Mouse (Mus musculus): ENCODE results near the gene Btbd11.

Gene Btbd11

DNA sequence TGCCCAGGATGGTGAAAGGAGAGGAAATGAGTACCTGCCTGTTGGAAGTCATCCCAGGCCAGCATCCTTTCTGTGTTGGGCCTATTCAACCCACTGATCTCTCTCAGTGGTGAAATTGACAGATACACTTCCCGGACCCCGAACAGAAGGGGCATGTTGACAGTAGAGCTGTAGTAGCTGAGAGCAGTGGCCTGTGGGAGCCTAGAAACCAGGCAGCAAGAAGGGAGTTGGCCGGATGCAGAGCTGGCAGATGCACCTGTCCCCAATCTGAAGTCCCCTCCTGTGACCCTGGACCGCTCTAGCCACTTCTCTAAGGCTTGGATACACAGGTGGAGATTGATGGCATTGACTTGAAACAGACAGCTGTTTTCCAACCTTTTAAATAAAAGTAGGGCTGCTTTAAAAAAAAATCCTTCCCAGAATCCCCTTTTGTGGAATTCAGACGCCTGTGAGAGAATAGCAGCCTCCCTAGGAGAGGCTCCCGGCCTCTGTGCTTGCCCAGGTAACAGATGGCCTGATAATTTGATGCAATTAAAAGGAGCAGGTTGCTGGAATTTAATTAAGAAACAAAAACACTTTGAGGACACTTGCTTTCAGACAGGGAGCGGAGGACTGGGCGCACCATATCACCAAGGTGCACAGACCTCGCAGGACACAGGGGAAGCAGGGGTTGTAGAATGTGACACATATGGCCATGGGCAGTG is 89.2 kb downstream of the Btbd11 start:
- no peak for DNase-seq (ENCODE audit: low read depth, low spot score)

DNA sequence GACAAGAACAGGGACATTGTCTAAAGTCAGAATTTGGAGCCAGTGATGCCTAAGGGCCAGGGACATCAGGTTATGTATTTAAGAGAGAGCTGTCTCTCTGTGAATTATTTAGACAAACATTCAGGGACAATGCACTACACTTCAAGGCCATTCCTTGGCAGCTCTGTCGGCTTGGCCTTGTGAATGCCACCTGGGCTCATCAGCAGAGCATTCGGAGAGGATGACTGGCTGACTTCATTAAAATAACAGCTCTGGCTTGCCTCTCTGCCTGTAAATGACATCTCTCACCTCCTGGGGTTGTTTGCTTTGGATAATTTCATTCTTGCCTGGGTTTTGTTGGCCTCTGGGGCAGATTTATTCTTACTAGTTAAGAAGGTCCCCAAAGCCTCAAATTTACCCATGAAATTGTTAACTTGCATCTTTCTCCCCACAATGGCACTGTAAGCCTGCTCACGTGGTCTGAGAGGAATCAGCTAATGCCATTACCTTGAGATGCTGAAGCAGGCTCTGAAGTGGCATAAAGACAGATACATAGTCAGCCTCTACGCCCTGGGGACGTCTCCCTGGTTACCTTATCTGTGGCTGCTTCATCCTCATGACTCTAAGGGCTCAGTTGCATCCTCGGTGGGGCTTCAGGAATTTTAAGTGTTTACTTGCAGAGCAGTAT is 93.5 kb downstream of the Btbd11 start:
- no peak for DNase-seq (ENCODE audit: low read depth, low spot score)

DNA sequence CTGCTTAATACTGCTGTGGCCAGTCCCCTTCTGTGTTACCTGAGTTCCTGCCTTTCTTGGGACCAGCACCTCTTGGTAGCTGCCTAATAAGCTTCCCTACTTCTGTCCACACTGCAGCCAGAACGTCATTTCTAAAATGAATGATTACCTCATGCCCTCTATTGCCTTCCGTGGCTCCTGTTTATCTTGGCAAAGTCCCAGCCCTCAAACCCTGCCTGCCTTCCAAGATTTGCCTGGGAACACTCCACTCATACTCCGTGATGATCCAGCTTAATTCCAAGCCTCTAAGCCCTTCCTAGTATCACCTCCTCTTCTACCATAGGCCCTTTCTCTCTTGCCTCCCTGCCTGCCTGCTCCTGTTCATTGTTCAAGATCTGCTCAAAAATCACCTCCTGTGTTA is 94.5 kb downstream of the Btbd11 start:
- DNase-seq (ENCODE audit: low read depth, low spot score): no peak

DNA sequence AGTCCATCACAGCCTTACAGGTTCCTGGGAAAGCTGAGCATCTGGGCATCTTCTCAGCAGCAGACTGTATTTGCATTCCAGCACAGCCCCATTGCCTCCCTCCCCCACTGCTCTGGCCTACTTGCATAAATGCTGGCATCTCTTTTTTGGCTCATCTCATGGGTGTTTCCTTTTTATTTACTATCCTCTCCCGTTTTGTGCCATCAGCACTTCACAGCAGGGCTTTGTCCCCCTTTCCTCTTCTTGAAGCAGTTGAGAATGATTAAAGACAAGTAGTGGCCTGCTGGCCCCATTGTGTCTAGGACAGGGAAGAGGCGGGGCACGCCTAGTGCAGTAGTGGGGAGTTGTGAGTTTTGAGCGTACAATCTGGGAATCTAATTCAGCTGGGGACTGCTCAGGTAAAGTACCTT is 95.5 kb downstream of the Btbd11 start:
- DNase-seq (ENCODE audit: low read depth, low spot score): no peak

DNA sequence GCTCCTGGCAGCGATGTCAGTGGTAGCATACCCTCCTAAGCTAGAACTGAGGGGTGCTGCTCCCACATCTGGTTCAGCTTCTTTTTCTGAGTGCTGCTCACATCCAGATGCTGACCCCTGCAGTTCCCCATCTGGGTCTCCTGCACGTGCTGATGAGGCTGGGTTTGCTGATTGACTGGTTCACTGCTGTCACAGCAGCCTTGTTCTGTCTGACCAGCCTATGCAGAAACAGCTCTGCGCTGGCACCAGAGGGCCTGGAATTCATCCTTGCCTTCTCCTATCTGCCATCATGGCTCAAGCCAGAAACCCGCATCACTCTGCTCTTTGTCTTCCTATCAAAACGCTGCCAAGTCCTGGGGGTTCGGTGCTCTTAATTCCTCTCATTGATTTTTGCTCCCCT is 95.9 kb downstream of the Btbd11 start:
- no peak for DNase-seq (ENCODE audit: low read depth, low spot score)

DNA sequence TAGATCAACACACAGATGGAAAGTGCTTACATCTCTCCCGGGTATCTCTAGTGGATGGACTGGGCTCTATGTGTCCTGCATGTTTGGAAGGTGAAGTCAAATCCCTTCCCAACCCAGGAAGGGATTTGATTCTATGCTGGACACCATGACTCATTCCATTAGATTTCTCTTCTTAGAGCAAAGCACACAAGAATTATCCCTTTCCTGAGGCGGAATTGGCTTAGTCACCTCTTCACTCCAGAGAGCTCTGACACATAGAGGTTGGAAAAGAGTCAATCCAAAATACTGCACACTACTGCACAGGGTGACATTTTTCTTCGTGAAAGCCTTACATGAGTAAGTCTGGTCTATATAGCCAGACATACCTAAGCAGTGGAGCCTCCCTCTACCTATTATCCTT is 99.8 kb downstream of the Btbd11 start:
- no peak for DNase-seq (ENCODE audit: low read depth, low spot score)

DNA sequence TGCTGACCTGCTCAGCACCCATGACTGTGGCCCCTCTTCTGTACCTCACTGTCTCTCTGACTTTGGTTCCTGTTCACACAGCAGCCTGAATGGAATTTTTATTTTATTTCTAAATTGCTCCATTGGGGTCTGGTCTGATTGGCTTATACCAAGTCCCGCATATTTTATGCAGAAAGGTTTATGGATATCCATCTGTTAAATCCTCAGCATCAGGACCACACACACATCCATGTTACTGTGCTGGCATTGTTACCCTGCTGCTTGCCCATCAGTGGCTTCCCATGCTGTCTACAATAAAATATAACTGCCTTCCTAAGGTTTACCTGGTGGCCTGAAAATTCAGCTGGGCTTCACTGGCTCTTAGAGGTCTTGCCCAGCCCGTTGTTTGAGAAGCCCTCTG is 106.0 kb downstream of the Btbd11 start:
- no peak for DNase-seq (ENCODE audit: low read depth, low spot score)

DNA sequence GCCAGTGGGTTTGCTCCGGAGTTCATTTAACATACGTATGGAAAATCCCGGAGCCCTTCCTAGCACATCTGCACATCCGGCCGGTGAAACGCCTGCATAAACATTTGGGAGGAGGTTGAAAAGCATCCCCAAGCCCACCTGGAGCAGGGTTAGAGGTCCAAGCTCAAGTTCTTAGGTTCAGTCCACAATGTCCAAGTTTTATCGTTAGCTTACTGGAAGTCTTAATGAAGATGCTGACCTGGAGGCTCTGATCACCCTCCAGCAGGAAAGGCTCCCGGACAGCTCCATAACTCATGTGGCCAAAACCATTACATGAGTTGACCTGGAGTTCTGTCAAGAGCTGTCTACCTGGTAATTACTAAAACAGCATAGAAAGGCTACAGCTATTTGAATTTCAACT is 109.7 kb downstream of the Btbd11 start:
- DNase-seq (ENCODE audit: low read depth, low spot score): no peak

DNA sequence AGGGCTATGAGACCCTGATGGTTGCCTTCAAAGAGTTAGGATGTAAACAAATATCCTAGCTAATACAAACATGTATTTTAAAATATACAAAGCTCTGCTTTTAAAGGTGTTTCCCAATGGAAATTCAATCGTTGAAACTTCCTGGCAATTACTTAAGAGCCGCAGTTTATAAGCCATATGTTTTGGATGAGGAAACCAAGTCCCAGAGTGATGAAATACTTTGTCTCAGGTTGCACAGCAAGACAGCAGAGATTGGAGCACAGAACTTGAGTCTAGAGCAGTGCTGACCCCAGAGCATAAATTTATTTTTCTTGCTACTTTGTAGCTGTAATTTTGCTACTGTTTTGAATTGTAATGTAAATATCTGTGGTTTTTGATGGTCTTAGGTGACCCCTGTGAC is 110.4 kb downstream of the Btbd11 start:
- no peak for DNase-seq (ENCODE audit: low read depth, low spot score)

DNA sequence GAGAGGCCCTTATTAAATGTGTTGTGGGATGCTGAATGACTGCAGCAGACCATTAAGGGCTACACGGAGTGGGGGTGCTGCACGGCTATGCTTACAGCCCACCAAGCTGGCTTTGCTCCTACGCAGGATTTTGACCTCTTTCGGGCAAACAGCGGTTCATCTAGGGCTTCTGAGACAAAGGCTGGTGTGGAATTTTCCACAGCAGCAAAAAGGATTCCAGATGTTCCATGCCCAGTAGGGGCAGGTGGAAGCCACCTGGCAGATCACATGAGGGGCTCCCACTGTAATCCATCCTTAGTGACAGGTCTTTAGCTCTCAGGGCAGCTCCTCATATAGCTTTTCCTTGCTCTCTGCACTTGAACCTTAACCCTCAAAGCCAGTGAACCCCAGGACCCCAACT is 111.3 kb downstream of the Btbd11 start:
- DNase-seq (ENCODE audit: low read depth, low spot score): no peak

DNA sequence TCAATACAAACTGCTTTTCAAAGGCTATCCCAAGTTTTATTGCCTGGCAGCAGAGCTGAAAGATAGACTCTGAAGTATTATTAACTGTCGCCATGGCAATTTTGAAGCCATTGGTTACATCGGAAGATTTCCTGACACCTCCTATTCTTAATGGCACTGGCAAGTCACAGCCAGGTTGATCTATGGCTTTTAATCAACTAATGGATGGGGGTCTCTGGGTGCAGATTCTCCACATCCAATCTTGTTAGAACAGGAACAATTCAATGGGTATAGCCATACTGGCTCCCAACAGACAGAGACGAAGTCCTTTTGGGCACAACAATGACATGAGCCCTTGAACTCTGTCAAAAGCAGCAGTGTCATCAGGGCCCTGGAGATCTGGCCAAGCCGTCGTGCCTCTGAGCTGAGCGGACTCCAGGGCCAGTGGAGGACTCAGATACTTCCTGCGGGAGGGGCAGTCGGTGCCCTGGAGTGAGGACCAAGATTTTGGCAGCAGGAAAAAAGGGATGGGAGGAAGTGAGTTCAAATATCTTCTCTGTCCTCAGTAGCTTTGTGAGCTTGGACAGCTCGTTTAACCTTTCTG is 114.0 kb downstream of the Btbd11 start:
- DNase-seq (ENCODE audit: low read depth, low spot score): no peak

DNA sequence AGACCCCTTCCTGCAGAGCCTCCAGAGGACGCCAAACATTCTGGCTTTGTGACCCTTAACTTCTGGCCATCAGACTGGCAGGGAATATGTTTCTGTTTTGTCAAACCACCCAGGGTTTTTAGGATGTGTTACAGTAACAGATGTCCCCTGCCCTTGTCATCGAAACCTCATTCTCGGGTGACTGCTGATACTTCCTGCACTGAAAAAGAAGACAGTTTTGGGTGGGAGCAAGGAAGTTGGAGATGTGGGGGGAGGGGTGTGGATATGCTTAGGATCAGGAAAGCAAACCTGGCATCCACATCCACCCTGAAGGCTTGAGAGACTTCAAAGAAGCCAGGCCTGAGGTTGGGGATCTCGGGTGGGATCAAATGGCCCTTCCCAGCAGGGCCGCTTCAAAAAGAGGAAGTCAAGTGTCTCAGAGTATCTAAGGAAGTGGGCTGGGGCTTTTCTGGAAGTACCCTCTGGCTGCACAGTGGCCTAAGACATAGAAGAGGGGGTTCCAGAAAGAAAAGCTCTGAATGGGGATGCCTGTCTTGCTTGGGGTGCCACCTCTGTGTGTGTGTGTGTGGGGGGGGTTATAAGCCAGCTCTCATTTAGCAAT is 115.5 kb downstream of the Btbd11 start:
- DNase-seq (ENCODE audit: low read depth, low spot score): peak; percentile 26

DNA sequence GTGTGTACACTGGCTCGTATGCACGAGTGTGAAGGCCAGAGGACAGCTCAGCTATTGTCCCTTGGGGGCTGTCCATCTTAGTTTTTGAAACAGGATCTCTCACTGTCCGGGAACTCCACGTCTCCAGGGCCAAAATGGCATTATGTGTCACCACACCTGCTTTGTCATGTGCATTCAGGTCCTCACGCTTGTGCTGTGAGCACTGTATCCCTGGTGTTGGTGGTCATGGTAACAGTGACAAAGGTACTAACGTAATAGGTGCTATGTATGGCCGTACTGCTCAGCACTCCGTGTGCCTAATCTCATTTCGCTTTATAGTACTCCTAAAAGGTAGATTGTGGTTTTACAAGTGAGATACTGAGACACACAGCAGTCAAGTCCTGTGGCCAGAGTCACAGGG is 116.0 kb downstream of the Btbd11 start:
- DNase-seq (ENCODE audit: low read depth, low spot score): no peak

DNA sequence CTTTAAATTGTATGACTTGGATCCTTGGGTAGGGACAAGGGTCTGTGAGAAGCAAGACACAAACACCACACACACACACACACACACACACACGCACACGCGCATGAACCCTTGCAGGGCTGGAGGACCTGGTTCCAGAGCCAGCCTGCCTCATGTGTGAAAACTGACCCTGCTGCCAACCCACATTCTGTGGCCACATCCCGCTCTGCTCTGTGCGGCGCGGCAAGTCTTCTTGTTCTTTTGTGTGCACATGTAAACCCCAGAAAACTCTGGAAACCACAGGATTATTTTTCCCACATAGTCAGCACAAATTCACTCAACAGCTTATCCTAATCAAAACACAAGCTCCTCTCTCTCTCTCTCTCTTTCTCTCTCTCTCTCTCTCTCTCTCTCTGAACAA is 116.8 kb downstream of the Btbd11 start:
- no peak for DNase-seq (ENCODE audit: low read depth, low spot score)

DNA sequence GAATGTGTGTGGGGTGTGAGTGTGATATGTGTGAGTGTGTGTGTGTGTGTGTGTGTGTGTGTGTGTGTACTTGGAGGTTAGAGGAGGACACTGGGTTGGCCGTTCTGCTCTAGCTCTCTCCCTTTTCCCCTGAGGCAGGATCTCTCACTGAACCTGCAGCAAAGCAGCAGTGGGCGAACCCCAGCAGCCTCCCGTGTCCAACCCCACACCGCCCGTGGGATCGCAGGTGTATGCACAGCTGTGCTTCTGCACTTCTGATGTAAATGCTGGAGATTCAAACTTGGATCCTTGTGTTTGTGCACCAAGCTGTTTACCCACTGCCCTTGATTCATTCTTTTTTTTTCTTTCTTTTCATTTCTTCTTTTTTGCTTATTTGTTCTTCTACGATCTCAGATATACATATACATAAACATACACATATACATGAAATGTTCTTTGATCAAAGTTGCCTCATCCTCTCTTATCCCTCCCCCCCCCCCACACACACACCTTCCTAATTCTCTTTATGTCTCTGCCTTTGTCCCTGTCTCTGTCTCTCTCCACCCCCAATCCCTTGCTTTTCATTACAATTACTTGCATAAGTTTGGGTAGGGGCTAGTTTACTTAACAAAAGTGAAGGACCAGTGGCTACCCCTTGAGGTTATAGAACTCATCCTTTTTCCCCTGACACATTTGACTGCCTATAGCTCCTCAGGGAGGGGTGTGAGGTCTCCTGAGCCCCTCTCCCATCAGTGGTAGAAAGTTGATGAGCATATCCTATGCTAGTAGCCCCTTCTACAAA is 120.8 kb downstream of the Btbd11 start:
- DNase-seq (ENCODE audit: low read depth, low spot score): no peak

DNA sequence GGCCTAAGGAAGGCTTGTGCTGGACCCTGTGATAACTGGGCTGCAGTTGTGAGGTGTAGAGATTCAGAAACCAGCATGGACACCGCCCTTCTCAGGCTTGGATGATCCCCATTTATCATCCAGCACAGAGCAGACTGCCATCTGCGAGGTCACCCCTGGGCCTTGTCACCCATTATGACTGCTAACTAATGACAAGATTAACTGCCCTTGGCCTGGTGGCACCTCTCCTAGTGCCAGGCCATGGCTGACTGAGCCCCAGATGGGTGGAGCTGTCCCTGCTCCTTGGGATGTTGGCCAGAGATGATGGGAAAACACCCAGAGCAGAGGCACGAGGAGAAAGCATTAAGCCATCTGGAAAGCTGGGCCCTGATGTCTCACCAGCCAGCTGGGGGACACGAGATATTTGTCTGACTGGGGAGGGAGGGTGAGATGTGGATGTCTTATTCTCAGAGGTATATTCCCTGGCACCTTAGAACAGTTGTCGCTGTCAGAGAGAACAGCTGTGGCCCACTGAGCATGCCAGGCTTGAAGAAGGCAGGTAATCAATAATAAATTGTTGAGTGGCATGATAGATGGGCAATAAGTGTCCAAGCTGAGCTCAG is 121.7 kb downstream of the Btbd11 start:
- DNase-seq (ENCODE audit: low read depth, low spot score): no peak

DNA sequence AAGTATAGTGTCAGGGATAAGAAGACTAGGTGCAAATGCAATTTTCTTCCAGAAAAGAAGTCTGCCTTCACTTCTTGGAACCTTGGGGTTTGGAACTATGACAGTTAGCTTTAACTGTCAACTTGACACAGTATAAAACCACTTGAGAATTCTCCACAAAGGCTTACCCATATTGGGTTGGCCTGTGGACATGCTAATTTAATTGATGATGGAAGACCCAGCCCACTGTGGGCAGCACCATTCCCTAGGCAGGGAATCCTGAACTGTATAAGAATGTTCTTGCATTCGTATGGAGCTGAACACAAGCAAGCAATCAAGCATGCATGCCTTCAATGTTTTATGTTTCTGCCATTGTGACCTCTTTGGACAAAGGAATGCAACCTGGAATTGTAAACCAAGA is 122.4 kb downstream of the Btbd11 start:
- DNase-seq (ENCODE audit: low read depth, low spot score): no peak

DNA sequence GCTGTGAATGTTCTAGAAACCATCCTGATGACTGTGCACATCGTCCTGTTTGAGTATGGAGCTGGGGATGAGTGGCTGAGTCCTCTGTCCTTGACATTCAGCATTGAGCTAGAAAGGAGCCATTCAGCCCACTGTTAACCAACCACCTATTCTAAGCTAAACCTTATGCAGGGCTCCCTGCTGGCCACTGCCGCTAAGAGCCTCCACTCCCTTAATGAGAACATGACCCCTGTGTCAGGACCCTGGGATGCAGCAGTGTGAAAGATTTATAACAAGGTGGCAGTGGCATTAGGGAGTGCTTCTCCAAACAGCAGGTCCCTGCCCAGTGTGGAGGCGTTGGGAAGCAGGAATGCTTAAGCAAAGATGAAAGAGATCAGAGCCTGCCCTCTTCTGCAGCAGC is 123.7 kb downstream of the Btbd11 start:
- no peak for DNase-seq (ENCODE audit: low read depth, low spot score)

DNA sequence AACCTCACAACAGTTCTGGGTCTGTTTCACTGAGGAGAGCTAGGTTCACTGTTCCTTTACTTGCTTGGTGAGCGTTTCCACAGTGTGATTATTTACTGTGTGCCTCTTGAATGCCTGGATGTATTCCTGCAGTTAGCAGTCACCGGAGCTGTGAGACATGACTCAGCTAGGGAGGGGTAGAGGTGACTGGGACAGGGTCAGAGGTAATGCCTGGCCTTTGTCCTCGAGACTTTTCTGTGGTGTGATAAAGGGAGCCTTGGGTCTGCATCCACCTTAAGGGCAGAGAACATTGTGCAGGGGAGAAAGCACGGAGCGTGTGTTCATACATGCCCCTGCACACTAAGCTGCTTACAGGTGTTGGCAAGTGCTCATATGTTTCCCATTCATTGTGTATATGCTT is 126.2 kb downstream of the Btbd11 start:
- DNase-seq (ENCODE audit: low read depth, low spot score): no peak

DNA sequence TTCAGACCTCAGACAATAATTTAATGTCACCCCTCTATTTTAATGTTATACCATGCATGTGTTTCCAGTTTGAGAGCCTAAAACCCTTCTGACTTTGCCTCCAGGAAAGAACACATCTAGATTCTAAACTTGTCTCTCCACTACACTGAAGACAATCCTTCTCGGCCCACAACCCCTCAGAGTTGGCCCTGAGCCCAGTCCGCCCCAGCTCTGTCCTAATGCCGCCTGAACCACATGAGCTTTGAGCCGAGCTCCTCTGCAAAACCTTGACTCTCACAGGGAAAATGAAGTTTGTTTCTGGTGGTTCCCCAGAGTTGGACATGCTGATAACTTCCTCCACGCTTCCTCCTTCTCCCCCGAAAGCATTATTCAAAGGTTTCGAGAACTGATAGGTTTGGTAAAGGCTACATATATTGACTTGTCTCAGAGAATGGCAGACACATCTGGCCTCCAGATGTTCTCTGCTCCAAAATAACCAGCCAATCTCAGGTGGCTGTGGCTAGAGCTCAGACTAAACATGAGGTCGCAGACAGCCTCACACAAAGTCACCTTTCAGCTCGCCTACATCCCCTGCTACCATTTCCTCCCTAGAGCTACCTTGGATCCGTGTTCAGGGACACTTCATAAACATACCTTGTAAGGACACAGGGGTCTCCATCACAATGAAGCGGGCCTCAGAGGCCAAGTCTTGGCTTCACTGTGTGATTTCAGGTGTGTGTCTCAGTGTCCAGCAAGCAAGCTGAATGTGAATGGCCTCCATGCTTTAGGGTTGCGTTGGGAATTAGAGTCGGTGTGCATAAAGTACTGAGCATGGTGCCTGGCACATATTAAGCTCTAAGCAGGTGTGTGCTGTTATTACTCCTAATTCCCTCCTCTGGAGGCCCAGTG is 130.9 kb downstream of the Btbd11 start:
- DNase-seq (ENCODE audit: low read depth, low spot score): peak; percentile 3

DNA sequence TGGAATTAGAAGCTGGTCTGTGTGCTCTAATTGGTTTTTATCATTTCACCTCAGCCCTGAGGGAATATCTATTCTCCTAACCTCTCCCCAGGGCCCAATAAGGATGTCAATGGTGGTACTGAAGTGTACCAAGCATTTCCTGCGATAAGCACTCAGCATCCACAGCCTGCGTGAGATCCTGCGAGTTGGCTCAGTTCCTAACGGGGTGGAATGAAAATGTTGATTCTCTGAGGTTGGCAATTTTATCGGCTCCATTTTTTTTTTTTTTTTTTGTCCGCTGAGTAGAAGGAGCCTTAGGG is 131.4 kb downstream of the Btbd11 start:
- no peak for DNase-seq (ENCODE audit: low read depth, low spot score)

Data from A20 (cell line).